Mouse (Mus musculus) spleen, postnatal 10 days (tissue): ENCODE results near the gene Tbkbp1.
"Not testable (repeated sequence)": the region's sequence is repeated elsewhere in the genome, so short reads cannot be mapped to it uniquely, and the experiment has no call there.

Experiments used
- DNase-seq, 2 experiments: peaks; one replicate each; pipeline ENCODE4 v3.0.0; 2021 to 2022; ENCODE audit warnings: low spot score in 2 of 2

Gene Tbkbp1

DNA sequence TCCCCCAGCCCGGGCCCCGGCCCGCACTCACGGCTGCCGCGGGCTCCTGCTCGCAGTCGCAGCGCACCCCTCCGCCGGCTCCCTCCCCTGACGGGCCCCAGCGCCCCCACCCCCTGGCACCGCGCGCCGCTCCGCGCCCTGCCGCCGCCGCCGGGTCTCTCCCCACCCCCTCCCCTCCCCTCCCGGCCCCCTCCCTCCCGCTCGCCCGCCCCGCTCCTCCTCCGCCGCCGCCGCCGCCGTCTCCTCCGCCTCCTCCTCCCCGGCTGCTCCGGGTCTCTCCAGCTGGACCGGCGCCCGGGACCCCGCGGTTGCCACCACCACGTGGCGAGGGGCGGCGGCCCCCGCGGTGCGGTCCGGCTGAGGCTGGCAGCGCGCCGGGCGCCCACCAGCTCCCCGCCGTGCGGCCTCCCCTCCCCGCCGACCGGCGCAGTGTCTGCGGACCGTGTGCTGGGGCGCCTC lies at the start of gene Tbkbp1:
Tbkbp1 (minus strand) TSS at position 153 of the 459 bp plus-strand sequence.
- DNase-seq, result no peak

- no peak for DNase-seq
These were observed 48.2 kb upstream of the Tbkbp1 start for GRCm38 (mm10) chr11:97199519-97199918.

DNA sequence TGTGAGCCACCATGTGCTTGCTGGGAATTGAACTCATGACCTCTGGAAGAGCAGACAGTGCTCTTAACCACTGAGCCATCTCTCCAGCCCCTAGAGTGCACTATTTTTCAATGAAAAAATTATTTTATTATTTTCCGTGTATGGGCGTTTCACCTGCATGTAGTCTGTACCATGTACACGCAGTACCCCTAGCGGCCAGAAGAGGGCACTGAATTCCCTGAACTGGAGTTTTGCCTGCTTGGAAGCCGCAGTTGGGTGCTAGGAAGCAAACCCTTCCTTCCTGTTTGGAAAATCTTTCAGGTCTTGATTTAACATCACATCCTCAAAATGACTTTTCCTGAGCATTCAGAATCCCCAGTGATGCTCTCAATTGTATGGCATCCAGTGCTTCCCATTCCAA lies 47.3 kb upstream of the Tbkbp1 start:
- peak; percentile 66 to 81 for DNase-seq

GRCm38 (mm10) chr11:97197021-97197420 lies 45.7 kb upstream of the Tbkbp1 start:
- DNase-seq, result no peak

GRCm38 (mm10) chr11:97196541-97196940 lies 45.2 kb upstream of the Tbkbp1 start:
- no peak for DNase-seq

GRCm38 (mm10) chr11:97192621-97192951 lies 41.3 kb upstream of the Tbkbp1 start:
- no peak for DNase-seq

GRCm38 (mm10) chr11:97191915-97192620 lies 40.8 kb upstream of the Tbkbp1 start:
- DNase-seq, result no peak

GRCm38 (mm10) chr11:97190992-97191391 lies 39.7 kb upstream of the Tbkbp1 start:
- DNase-seq, result no peak

GRCm38 (mm10) chr11:97189645-97190044 lies 38.4 kb upstream of the Tbkbp1 start:
- not testable (repeated sequence) for DNase-seq

DNA sequence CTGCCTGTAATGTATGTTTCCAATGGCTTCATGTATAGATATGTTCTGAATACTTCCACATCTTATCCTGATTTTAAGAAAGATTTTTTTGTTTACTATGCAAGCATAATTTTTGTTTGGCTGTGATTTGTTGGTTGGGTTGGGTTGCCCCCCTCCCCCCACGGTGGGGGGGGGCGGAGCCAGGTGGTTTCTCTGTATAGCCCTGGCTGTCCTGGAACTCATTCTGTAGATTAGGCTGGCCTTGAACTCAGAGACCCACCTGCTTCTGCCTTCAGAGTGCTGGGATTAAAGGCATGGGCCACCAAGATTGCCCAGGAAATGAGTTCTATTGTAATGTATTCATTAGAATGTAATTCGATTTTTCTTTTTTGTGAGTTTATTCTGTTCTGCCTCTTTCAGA lies 37.9 kb upstream of the Tbkbp1 start:
- DNase-seq, result no peak

- no peak for DNase-seq
These were observed 37.3 kb upstream of the Tbkbp1 start for GRCm38 (mm10) chr11:97188643-97188955.

DNA sequence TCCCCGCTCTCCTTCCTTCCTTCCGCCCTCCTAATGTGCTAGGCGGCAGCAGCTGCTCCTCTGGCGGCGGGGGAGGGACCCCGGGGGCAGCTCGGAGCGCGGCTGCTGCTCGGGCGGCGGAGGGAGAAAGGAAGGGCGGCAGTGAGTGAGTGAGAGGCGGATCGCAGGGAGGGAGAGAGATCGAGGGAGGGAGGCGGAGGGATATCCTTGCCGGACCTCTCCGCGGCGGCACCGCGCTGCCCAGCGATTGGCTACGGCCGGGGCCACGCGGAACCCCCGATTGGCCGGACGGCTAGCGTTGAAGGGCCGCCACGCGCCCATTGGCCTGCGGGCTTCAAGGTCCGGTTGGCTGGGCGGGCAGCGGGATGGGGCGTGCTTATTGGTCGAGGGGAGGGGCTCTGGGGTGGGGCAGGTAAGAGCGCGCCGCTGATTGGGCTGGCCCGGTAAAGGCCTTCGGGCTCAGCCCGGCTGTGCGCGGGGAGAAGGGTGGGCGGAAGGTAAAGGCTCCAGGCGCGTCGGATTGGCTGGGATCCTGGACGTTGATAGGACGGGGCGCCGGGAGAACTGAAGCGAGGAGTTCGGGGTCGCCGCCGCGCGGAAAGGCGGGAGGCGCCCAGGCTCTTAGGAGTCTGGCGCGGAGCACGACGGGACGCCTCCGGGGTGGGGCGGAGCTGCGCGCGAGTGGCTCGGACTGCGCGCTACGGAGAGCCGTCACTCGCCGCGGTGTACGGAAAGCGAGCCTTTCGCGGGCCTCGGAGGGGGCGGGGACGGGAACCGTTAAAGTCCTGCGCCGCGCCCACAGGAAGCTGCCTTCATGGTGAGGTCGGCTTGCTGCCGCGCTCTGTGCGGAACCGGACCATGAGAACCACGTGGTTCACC lies 36.7 kb upstream of the Tbkbp1 start, which contains the start of gene Kpnb1:
Kpnb1 (minus strand) TSS at position 118 of the 879 bp plus-strand sequence.
- peak; percentile 93 to 98 for DNase-seq

DNA sequence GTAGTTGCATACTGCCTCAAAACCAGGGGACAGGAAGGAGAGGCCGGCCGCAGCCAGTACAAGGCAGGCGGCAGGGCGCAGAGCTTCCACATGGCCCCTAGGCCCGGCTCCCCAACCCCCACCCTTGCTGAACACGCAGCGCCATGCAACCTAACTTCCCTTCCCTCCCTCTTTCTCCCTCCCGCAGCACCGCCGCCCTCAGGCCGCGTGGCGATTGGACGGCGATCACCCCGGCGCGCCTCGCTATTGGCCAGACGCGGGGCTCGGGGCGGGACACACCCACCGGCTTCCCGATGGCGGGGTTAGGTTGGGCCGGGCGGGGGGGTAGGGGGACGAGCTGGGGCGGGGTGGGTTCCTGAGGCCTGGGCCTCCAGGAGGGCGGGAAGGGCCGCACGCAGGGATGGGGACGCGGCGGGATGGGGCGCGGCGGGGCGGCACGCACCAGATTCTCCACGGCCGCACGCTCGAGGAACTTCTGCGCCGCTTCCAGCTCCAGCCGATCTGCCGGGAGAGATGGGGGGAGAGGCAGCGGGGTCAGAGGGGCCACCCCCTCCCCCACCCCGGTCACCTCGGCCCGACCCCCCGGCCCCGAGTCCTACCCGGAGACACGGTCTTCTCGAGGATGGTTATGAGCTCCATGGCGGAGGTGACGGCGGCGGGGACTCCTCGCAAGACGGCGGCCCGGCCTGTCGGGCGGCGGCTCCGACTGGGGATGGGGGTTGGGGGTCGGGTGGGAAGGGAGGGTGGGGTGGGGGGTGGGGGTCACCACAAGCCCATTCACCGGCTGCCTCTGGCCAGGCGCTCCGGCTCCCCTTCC lies 35.9 kb upstream of the Tbkbp1 start:
- DNase-seq, result peak; percentile 97 to 98

- no peak for DNase-seq
These were observed 34.7 kb upstream of the Tbkbp1 start for GRCm38 (mm10) chr11:97185704-97186614.

DNA sequence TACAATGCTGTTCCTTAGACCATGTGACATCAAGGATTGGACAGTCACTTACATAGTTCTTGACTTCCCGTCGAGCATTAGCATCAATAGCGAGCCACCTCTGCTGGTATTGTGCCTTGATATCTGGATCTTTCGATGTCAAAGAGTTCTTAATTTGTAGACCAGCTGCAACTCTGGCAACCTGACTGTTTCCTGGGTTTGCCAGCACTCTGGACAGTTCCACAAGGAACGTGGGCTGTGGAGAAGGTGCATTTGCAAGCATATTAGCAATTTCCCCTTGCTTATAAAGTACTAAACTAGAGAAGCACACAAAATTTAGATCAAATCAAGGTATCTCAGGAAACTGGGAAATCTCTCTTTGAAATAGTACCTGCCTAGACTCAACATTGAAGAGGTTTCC lies 33.6 kb upstream of the Tbkbp1 start:
- no peak for DNase-seq

GRCm38 (mm10) chr11:97182446-97182845 lies 31.2 kb upstream of the Tbkbp1 start:
- DNase-seq, result no peak

- DNase-seq, result no peak
These were observed 29.8 kb upstream of the Tbkbp1 start for GRCm38 (mm10) chr11:97181061-97181460.

- no peak for DNase-seq
These were observed 26.9 kb upstream of the Tbkbp1 start for GRCm38 (mm10) chr11:97178198-97178597.

DNA sequence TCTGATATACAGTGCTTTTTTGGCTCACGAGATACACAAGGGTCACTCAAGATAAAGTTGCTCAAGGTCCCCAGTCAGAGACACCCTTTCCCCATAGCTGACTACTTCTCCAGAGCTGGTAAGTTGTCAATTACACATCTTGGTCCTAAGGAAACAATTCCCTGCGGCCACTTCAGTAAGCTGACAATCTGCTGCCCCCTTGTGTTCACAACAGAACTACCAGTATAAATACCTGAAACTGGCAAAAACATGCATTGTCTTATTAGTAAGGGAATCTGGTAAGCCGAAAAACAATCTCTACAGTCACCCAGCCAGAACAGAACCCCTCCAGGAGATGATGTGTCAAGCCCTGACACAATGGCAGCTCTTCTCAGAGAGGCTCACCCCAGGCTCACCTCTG lies 25.6 kb upstream of the Tbkbp1 start:
- DNase-seq, result peak in 1 of 2 experiments; percentile 41

GRCm38 (mm10) chr11:97175499-97175898 lies 24.2 kb upstream of the Tbkbp1 start:
- no peak for DNase-seq

GRCm38 (mm10) chr11:97160341-97160740 lies 9.0 kb upstream of the Tbkbp1 start:
- no peak for DNase-seq
